Mouse (Mus musculus): ENCODE measurements around the gene Msi2. TPM values are rescaled to one million over a fixed set of nuclear protein-coding genes. Genes with fewer than 3 reads are reported as not detected.

The Msi2 gene
- total RNA-seq, 2 experiments from 2014 or later: 218 to 219 TPM

- intact Hi-C loops (cut with DNase I): no loop called here
- DNase-seq: no peak
Observed at GRCm38 (mm10) chr11:88431363-88432269, 286.7 kb downstream of the Msi2 start.

- intact Hi-C loops (cut with DNase I): no loop called here
- no peak for DNase-seq
Observed at GRCm38 (mm10) chr11:88430292-88430691, 288.0 kb downstream of the Msi2 start.

- intact Hi-C loops (cut with DNase I): no loop called here
- no peak for DNase-seq
Observed at GRCm38 (mm10) chr11:88429680-88430079, 288.6 kb downstream of the Msi2 start.

GRCm38 (mm10) chr11:88425631-88426101 is 292.6 kb downstream of the Msi2 start:
- intact Hi-C loops (cut with DNase I): no loop called here

GRCm38 (mm10) chr11:88424034-88424767 is 294.1 kb downstream of the Msi2 start:
- intact Hi-C loops (cut with DNase I): no loop called here
- DNase-seq: no peak

More at GRCm38 (mm10) chr11:88425631-88426101, 292.6 kb downstream of the Msi2 start:
- DNase-seq: peak; percentile 68 to 77

GRCm38 (mm10) chr11:88421057-88421578 is 297.2 kb downstream of the Msi2 start:
- intact Hi-C loops (cut with DNase I): no loop called here
- DNase-seq: no peak

GRCm38 (mm10) chr11:88419657-88420366 is 298.5 kb downstream of the Msi2 start:
- intact Hi-C loops (cut with DNase I): no loop called here
- no peak for DNase-seq

GRCm38 (mm10) chr11:88419064-88419463 is 299.2 kb downstream of the Msi2 start:
- no peak for DNase-seq
- intact Hi-C loops (cut with DNase I): no loop called here

GRCm38 (mm10) chr11:88414157-88414870 is 304.0 kb downstream of the Msi2 start:
- intact Hi-C loops (cut with DNase I): loop anchor here (5.0 kb wide), 2 partner anchors 197 to 408 kb away; no protein-coding TSS in a partner anchor
- DNase-seq: peak in 1 of 2 experiments; percentile 51

- intact Hi-C loops (cut with DNase I): loop anchor here (2.0 to 5.0 kb wide), 5 partner anchors 124 to 410 kb away; no protein-coding TSS in a partner anchor
- DNase-seq: peak; percentile 83 to 84
Observed at GRCm38 (mm10) chr11:88412423-88413094, 305.8 kb downstream of the Msi2 start.

- intact Hi-C loops (cut with DNase I): no loop called here
- DNase-seq: peak; percentile 42 to 56
Observed at GRCm38 (mm10) chr11:88408305-88408704, 310.0 kb downstream of the Msi2 start.

GRCm38 (mm10) chr11:88406408-88406915 is 311.9 kb downstream of the Msi2 start:
- intact Hi-C loops (cut with DNase I): no loop called here

GRCm38 (mm10) chr11:88404816-88405613 is 313.3 kb downstream of the Msi2 start:
- peak; percentile 83 to 90 for DNase-seq
- intact Hi-C loops (cut with DNase I): no loop called here

More at GRCm38 (mm10) chr11:88406408-88406915, 311.9 kb downstream of the Msi2 start:
- no peak for DNase-seq

- peak in 1 of 2 experiments; percentile 25 for DNase-seq
- intact Hi-C loops (cut with DNase I): no loop called here
Observed at GRCm38 (mm10) chr11:88404247-88404677, 314.1 kb downstream of the Msi2 start.

- no peak for DNase-seq
- intact Hi-C loops (cut with DNase I): loop anchor here (2.0 kb wide), 1 partner anchor 21 kb away; no protein-coding TSS in a partner anchor
Observed at GRCm38 (mm10) chr11:88402290-88402689, 316.0 kb downstream of the Msi2 start.

GRCm38 (mm10) chr11:88401333-88401732 is 317.0 kb downstream of the Msi2 start:
- intact Hi-C loops (cut with DNase I): no loop called here
- DNase-seq: no peak

GRCm38 (mm10) chr11:88400926-88401325 is 317.4 kb downstream of the Msi2 start:
- intact Hi-C loops (cut with DNase I): no loop called here

GRCm38 (mm10) chr11:88400235-88400634 is 318.1 kb downstream of the Msi2 start:
- intact Hi-C loops (cut with DNase I): no loop called here
- no peak for DNase-seq

More at GRCm38 (mm10) chr11:88400926-88401325, 317.4 kb downstream of the Msi2 start:
- DNase-seq: no peak

Measured in heart, postnatal 10 days (tissue).